Mouse (Mus musculus) ES-CJ7 (cell line): ENCODE data around the gene Unc119b.
"Not testable (repeated sequence)": the region's sequence is repeated elsewhere in the genome, so short reads cannot be mapped to it uniquely, and the experiment has no call there.

Experiments used
- DNase-seq: peaks from one replicate; pipeline ENCODE4 v3.0.0; 2011; ENCODE audit warnings: low read depth, low spot score

The Unc119b gene

GRCm38 (mm10) chr5:115134234-115135165, at the start of gene Unc119b:
Unc119b (minus strand) TSS chr5:115134975.
- peak; percentile 84 for DNase-seq

DNA sequence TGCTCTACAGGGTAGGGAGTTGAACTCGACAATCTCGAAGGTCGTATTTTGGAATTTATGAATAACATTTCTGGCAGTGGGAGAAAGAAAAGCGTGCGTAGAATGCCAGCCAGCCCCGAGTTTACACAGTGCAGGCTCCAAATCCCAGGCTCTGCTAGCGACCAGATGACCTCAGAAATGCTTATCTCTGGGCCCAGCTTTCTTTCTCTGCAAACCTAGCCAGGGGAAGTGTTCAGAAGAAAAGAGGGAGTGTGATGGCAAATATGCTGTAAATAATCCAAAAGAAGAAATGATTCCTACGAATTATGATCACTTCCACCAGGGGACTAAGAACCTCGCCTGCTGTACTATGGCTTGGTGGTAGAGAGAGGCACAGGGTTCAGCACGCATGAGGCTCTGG, 48.7 kb upstream of the Unc119b start:
- DNase-seq, result no peak

GRCm38 (mm10) chr5:115182925-115183324, 48.1 kb upstream of the Unc119b start:
- no peak for DNase-seq

DNA sequence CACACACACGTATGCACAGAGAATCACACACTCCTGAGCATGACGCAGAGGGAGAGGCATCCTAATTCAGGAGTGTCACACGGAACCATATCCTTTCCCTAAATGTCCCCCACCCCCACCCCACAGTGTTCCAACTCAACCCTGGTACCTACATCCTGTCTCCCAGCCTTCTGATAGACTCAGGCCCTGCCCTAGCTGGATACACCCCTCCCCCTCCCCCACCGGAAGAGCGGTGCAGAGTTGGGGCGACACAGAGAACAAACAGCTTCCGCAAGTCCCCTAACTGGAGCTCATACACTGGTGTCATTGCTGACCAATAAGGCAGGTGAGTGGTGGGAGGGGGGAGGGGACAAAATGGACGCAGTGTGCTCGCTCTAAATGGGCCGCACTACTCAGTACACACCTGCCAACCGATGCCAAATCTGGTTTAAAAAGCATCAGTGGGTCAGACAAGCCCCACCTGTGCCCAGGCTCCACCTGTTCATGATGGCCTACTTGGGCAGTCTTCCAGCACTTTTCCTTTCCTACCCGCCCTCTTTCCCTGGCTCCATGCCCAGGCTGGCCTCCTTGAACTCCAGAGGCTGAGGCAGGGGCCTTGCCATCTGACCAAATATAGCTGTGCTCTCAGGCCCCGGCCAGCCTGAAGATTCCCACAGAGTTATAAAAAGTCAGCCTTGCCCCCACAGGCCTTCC, 46.6 kb upstream of the Unc119b start:
- peak; percentile 81 for DNase-seq

DNA sequence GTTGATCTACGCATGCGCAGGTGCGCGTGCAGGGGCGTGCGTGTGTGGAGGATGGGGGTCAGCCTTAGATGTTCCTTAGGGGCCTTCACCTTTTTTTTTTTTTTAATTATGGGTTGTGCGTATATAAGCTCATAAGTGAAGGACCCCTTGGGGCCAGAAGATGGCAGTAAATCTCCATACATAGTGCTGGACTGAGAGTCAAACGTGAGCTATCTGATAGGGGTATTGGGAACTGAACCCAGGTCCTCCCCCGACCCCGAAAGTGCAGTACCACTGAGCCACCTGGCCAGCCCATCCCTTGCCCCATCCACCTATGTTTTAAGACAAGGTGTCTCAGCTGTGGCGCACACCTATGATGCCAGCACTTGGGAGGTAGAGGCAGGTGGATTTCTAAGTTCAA, 44.8 kb upstream of the Unc119b start:
- DNase-seq, result peak; percentile 58

DNA sequence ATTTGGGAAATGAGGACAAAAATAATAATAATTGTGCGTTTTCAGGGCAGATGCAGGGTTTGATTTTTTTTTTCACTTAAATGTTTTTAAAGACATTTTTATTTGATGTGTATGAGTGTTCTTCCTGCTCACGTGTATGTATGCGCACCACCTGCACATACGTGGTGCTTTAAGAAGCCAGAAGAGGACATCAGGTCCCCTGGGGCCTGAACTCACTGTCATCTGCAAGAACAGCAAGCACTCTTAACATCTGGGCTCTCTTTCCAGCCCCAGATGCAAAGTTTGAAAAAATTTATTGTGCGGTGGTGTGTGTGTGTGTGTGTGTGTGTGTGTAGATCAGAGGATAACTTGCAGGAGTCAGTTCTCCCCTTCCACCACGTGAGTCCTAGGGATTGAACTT, 43.1 kb upstream of the Unc119b start:
- DNase-seq, result no peak

GRCm38 (mm10) chr5:115174554-115174953, 39.8 kb upstream of the Unc119b start:
- DNase-seq, result no peak

- DNase-seq, result no peak
Observed at GRCm38 (mm10) chr5:115170150-115170549, 35.4 kb upstream of the Unc119b start.

GRCm38 (mm10) chr5:115168641-115169415, 34.1 kb upstream of the Unc119b start:
- DNase-seq, result no peak

GRCm38 (mm10) chr5:115167396-115167795, 32.6 kb upstream of the Unc119b start:
- no peak for DNase-seq

GRCm38 (mm10) chr5:115166815-115167194, 32.0 kb upstream of the Unc119b start:
- DNase-seq, result no peak

DNA sequence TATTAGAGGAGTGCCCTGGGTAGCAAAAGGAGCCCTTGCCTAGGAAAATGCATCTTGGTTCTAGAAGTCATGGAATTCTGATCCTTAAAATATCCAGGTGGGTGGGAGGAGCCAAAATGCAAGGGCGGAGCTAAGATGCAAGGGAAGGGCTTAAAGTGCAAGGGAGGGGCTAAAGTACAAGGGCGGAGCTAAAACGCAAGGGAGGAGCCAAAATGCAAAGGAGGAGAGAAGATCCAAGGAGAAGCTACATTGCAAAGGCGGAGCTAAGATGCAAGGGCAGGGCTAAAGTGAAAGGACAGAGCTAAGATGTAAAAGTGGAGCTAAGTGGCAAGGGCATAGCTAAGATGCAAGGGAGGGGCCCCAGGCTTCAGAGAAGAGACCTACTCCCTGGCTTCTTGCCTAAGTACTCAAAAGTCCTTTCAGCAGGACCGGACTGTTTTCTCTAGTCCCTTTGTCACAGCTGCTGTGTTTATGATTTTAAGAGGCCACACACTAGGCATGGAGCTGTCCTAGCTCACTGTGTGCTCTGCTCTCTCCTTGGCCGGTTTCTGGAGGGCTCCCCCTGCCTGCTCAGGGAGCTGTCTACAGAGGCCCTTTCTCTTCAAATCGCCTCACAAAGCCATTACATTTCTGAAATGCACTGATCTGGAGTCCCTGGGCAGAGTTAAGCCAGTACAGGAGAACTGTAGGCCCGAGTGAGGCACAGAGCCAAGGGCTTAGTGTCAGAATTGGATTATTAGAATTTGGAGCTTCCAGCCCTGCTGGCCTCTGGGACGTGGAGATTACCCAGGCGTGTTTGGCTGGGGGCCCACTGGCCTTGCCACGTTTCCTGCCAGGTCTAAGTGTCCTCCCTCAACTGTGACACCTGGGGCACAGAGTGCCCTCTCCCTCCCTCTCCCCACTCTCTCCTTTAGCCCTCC, 31.4 kb upstream of the Unc119b start:
- peak; percentile 97 for DNase-seq

DNA sequence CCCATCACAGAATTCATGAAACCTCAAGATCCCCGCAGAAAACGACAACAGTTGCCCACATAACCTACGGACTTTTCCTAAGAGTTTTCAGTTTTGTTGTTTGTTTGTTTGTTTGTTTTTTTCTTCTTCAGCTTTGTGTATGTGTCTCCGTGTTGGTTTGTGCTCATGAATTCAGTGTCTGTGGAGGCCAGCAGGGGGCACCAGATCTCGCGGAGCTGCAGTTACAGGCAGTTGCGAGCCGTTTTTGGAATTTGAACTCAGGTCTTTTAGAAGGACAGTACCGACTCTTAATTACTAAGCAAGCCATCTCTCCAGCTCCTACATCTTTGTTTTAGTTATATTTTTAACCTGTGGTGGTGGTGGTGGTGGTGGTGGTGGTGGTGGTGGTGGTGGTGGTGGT, 30.6 kb upstream of the Unc119b start:
- DNase-seq, result peak; percentile 71

DNA sequence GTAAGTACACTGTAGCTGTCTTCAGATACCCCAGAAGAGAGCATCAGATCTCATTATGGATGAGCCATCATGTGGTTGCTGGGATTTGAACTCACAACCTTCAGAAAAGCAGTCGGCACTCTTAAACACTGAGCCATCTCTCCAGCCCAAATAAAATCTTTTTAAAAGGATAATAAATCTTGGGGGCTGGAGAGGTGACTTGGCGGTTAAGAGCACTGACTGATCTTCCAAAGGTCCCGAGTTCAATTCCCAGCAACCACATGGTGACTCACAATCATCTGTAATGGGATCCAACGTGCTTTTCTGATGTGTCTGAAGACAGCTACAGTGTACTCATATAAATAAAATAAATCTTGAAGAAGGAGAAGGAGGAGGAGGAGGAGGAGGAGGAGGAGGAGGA, 29.7 kb upstream of the Unc119b start:
- DNase-seq, result not testable (repeated sequence)

GRCm38 (mm10) chr5:115163563-115163962, 28.8 kb upstream of the Unc119b start:
- peak; percentile 90 for DNase-seq

DNA sequence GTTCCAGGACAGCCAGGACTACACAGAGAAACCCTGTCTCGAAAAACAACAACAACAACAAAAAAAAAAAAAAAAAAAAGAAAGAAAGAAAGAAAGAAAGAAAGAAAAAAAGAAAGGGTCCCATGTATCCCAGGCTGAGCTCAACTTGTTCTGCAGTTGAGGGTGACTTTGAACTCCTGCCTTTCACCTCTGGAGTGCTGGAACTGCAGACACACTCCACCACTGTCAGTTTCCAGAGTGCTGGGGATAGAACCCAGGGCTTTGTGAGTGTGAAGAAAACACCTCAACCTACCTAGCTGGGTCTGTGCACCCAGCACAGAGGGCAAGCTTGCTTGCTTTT, 27.1 kb upstream of the Unc119b start:
- not testable (repeated sequence) for DNase-seq

GRCm38 (mm10) chr5:115161064-115161939, 26.5 kb upstream of the Unc119b start:
- no peak for DNase-seq

DNA sequence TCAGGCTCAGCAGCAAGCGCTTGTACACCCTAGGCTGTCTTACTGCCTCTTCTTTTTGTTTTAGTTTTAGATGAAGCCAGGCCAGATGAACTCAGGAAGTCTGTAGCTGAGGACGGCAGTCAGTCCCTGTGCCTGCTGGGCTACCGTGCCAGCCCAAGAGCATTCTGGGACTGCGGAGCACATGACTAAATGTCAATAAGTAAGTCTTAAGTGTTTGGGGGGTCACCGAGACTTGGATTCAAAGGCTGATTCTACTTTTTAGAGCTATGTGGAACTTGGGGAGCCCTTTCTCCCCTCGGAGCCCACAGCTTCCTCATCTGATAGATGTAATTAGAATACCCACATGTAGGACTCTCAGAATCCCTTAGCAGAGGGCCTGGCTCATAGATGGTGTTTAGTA, 25.9 kb upstream of the Unc119b start:
- no peak for DNase-seq

DNA sequence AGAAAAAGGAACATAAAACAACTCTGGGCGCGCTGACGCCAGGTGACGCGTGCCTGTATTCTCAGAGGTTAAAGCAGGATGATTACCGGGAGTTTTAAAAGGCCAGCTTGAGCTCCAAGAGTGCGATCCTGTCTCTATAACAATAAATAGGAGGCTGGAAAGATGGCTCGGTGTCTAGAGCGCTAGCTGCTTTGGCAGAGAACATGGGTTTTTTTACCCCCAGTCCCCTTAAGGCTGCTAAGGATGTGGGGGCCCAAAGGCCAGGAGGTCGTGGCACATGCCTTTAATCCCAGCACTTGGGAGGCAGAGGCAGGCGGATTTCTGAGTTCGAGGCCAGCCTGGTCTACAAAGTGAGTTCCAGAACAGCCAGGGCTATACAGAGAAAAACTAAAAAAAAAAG, 24.4 kb upstream of the Unc119b start:
- no peak for DNase-seq
